Mouse (Mus musculus) lung, adult 2 months (tissue): ENCODE results near the gene Slc9a4. TPM values are rescaled to one million over a fixed set of nuclear protein-coding genes. Genes with fewer than 3 reads are reported as not detected.
"Not testable (repeated sequence)": the region's sequence is repeated elsewhere in the genome, so short reads cannot be mapped to it uniquely, and the experiment has no call there.

Source experiments
- DNase-seq: peaks from one replicate; pipeline ENCODE4 v3.0.0; 2022
- H3K4me1 ChIP-seq: fragments of 200-500 bp; 2 replicates; pipeline ENCODE4 v1.6.1; 2011; ENCODE audit warnings: low read length; ENCODE audit not compliant: control insufficient read depth, insufficient read depth
- H3K4me3 ChIP-seq: fragments of 200-500 bp; replicated peaks from 2 replicates; pipeline ENCODE3; 2011; ENCODE audit warnings: low read depth, mild to moderate bottlenecking, control low read depth, low read length; ENCODE audit errors: extremely low read depth
- CTCF ChIP-seq: fragments of 200-500 bp; IDR thresholded peaks from 2 replicates; pipeline ENCODE4 v1.5.1; 2011; ENCODE audit warnings: mild to moderate bottlenecking, low read length, control low read depth; ENCODE audit not compliant: insufficient read depth
- POLR2A ChIP-seq: fragments of 200-500 bp; IDR thresholded peaks from 2 replicates; pipeline ENCODE4 v1.6.1; 2011; ENCODE audit warnings: low read depth, mild to moderate bottlenecking, control low read depth, low read length, borderline replicate concordance; ENCODE audit errors: extremely low read depth
- WGBS: fragments of 180-500 bp; shearing (Covaris S2); methylation state at CpG from one replicate; pipeline ENCODE4 v1.1.7; 2018; 5-methylcytosine and 5-hydroxymethylcytosine counted together
- polyA plus RNA-seq: library from polyadenylated mRNA; depleted of rRNA; stranded (reverse); fragments of >200 nt; gene quantifications from 2 replicates; pipeline ENCODE4 v1.2.3, GENCODE M21; 2012; rRNA removed

Slc9a4 gene
- polyA plus RNA-seq, 1 experiment, result 1.7 TPM

GRCm38 (mm10) chr1:40665401-40666370, 85.8 kb downstream of the Slc9a4 start:
- no peak for DNase-seq
- TF ChIP-seq POLR2A (no peak), CTCF (no peak)
- H3K4me1 ChIP-seq, result no peaks in the 10 kb centered on the region
- no peak overlapping the region for H3K4me3 ChIP-seq
- 33% methylated on average over 12 of the region's 12 CpGs for WGBS

- H3K4me3 ChIP-seq, DNase-seq, H3K4me1 ChIP-seq: not testable (repeated sequence)
- 14% methylated on average over 3 of the region's 3 CpGs for WGBS
Observed at GRCm38 (mm10) chr1:40667442-40667841, 87.6 kb downstream of the Slc9a4 start.

DNA sequence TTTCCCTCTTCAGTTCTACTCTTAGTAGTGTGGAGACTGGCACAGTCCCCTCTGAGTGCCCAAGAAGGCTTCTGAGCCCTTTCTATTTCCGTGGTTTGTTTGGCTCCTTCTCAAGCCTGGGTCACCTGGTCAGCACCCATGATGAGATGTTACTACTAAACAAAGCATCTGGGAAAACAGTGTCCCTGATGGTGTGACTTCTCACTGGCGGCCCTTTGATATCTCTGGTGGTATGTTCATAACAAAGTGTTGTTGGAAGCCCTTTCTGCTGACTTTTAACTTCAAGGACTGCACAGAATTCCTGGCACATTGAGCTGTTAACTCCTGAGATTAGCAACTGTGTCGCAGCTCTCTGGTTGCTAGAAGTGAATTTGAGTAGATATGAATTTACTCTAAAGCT, 90.1 kb downstream of the Slc9a4 start:
- H3K4me1 ChIP-seq, result no peaks in the 10 kb centered on the region
- H3K4me3 ChIP-seq, result no peak overlapping the region
- TF ChIP-seq CTCF, result no peak
- 68% methylated on average over 3 of the region's 3 CpGs for WGBS
- no peak for DNase-seq

GRCm38 (mm10) chr1:40671490-40671889, 91.6 kb downstream of the Slc9a4 start:
- Histone ChIP-seq H3K4me3 (no peak overlapping the region), H3K4me1 (no peaks in the 10 kb centered on the region)
- TF ChIP-seq POLR2A (no peak), CTCF (no peak)
- 95% methylated on average over 4 of the region's 4 CpGs for WGBS
- no peak for DNase-seq

GRCm38 (mm10) chr1:40677306-40677705, 97.4 kb downstream of the Slc9a4 start:
- no peak for DNase-seq
- 0 out of 2 replicates have a peak, but pooled peaks cover 2% of the 10 kb centered on the region for H3K4me1 ChIP-seq
- H3K4me3 ChIP-seq, result no peak overlapping the region
- TF ChIP-seq CTCF (no peak), POLR2A (no peak)
- 43% methylated on average over 5 of the region's 5 CpGs for WGBS

Other genes with a start within 250 kb of the Slc9a4 start
- 0.92 and 1.1 TPM in 2 replicates for gene Il1rl1, start 150.5 kb upstream of the Slc9a4 start, polyA plus RNA-seq
- 17.5 and 41.1 TPM in 2 replicates for gene Il18r1, start 114.5 kb upstream of the Slc9a4 start, polyA plus RNA-seq
- 1.0 and 1.4 TPM in 2 replicates for gene Il18rap, start 64.7 kb upstream of the Slc9a4 start, polyA plus RNA-seq
- gene Slc9a2, start 100.5 kb downstream of the Slc9a4 start, polyA plus RNA-seq, result 2.3 and 3.2 TPM in 2 replicates
- 1.8 and 2.8 TPM in 2 replicates for gene Mfsd9, start 210.6 kb downstream of the Slc9a4 start, polyA plus RNA-seq
- 0.97 and 4.9 TPM in 2 replicates for gene Tmem182, start 225.5 kb downstream of the Slc9a4 start, polyA plus RNA-seq